Mouse (Mus musculus) bone marrow, adult 2 months (tissue): Measurements from ENCODE around the gene Atp13a5.

ENCODE experiments used
- CTCF ChIP-seq: fragments of 200-500 bp; IDR thresholded peaks from 2 replicates; pipeline ENCODE4 v1.5.1; 2011; ENCODE audit warnings: low read length, control low read depth; ENCODE audit not compliant: control insufficient read depth, insufficient read depth
- POLR2A ChIP-seq: fragments of 200-500 bp; IDR thresholded peaks from 2 replicates; pipeline ENCODE4 v1.6.1; 2011; ENCODE audit warnings: low read depth, mild to moderate bottlenecking, control low read depth, low read length, borderline replicate concordance; ENCODE audit not compliant: control insufficient read depth

DNA sequence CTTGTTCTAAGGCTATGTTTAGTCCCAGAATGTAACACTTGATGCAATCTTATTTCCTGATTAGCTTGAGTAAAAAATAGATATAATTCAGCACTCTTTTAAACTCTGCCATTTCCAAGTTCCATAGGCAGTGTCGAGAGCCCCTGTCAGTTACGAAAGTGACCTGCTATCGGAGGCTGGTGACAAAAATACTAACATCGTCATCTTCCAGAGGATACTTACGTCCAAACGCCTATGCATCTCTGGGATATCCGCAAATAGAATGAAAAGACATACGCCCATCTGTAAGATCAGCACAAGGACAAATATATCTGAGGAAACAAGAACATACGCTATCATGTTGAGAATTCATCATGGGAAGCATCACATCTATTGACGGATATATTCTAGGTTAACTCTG, 28.8 kb upstream of the Atp13a5 start:
- TF ChIP-seq CTCF (no peak), POLR2A (no peak)
